Mouse (Mus musculus): ENCODE measurements around the gene Pagr1a. TPM values are rescaled to one million over a fixed set of nuclear protein-coding genes. Genes with fewer than 3 reads are reported as not detected.

The Pagr1a gene
- polyA plus RNA-seq, 1 experiment from 2014 or later = 8.7 TPM

- 77% methylated on average over 10 of the region's 10 CpGs for WGBS
- TF ChIP-seq EP300 (optimal IDR thresholded peaks at IDR 0.05) = no peak
- TF ChIP-seq CTCF (IDR thresholded peaks at IDR 0.05; ENCODE audit: low read depth) = no peak
Measured at GRCm38 (mm10) chr7:126999568-126999967, 17.6 kb downstream of the Pagr1a start.

DNA sequence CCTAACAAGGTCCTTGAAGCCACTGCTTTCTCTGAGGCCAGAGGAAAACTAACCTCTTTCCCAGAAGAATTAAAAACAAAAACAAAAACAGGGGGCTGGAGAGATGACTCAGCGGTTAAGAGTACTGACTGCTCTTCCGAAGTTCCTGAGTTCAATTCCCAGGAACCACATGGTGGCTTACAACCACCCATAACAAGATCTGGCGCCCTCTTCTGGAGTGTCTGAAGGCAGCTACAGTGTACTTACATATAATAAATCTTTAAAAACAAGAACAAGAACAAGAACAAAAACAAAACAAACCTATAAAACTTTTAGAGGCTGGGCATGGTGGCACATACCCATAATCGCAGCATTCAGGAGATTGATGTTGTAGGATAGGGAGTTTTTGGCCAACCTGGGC is 20.7 kb downstream of the Pagr1a start:
- no peaks in the 10 kb centered on the region for H3K9me3 ChIP-seq (ENCODE audit: control insufficient read depth, low read length)
- no peak overlapping the region for H3K27ac ChIP-seq (replicated peaks)
- H3K4me2 ChIP-seq (replicated peaks; ENCODE audit: low read depth) = no peak overlapping the region
- H3K36me3 ChIP-seq (ENCODE audit: control insufficient read depth, insufficient read depth, low read length) = no peaks in the 10 kb centered on the region
- WGBS = 83% methylated on average over 4 of the region's 4 CpGs
- DNase-seq (ENCODE audit: low spot score) = no peak
- no peak for TF ChIP-seq EP300 (optimal IDR thresholded peaks at IDR 0.05)
- TF ChIP-seq CTCF (IDR thresholded peaks at IDR 0.05; ENCODE audit: low read depth) = peak; percentile 48
- H3K4me1 ChIP-seq (replicated peaks; ENCODE audit: control insufficient read depth, insufficient read depth) = no peaks in the 10 kb centered on the region
- no peak for ATAC-seq (ENCODE audit: low FRiP score, low TSS enrichment)
- no peak overlapping the region for H3K9ac ChIP-seq (ENCODE audit: low read length)
- no peaks in the 10 kb centered on the region for H3K27me3 ChIP-seq (ENCODE audit: control insufficient read depth, insufficient read depth, low read length)
- H3K4me3 ChIP-seq (ENCODE audit: low read depth, low read length) = no peak overlapping the region

More at GRCm38 (mm10) chr7:126999568-126999967, 17.6 kb downstream of the Pagr1a start:
- no peaks in the 10 kb centered on the region for H3K27me3 ChIP-seq (ENCODE audit: control insufficient read depth, insufficient read depth, low read length)
- no peak for ATAC-seq (ENCODE audit: low FRiP score, low TSS enrichment)
- H3K4me3 ChIP-seq (ENCODE audit: low read depth, low read length) = no peak overlapping the region
- no peaks in the 10 kb centered on the region for H3K9me3 ChIP-seq (ENCODE audit: control insufficient read depth, low read length)
- no peaks in the 10 kb centered on the region for H3K4me1 ChIP-seq (replicated peaks; ENCODE audit: control insufficient read depth, insufficient read depth)
- no peaks in the 10 kb centered on the region for H3K36me3 ChIP-seq (ENCODE audit: control insufficient read depth, insufficient read depth, low read length)
- no peak overlapping the region for H3K27ac ChIP-seq (replicated peaks)
- H3K9ac ChIP-seq (ENCODE audit: low read length) = no peak overlapping the region
- H3K4me2 ChIP-seq (replicated peaks; ENCODE audit: low read depth) = no peak overlapping the region
- DNase-seq (ENCODE audit: low spot score) = no peak

DNA sequence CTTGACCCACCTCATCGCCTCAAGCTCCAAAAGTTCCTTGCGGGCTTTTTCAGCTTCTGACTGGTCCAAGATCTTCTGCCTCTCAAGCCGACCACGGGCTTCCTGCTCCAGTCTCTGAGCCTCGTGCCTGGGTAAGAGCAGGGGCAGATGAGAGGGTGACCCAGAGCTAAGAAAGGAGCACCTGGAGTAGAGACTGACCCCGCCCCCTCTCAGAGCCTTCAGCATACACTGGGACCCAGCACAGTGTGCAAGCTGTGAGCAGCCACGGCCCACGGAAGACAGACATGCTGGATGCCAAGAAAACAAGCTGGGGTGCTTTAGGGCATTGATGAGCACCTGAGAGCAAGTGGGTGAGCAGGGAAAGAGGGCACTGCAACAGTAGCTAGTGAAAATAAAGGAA is 28.3 kb downstream of the Pagr1a start:
- TF ChIP-seq EP300 (optimal IDR thresholded peaks at IDR 0.05) (no peak), CTCF (IDR thresholded peaks at IDR 0.05; ENCODE audit: low read depth) (no peak)
- Histone ChIP-seq H3K9me3 (ENCODE audit: control insufficient read depth, low read length) (no peaks in the 10 kb centered on the region), H3K36me3 (ENCODE audit: control insufficient read depth, insufficient read depth, low read length) (no peaks in the 10 kb centered on the region; the same call in 1 of the 2 replicates), H3K4me1 (replicated peaks; ENCODE audit: control insufficient read depth, insufficient read depth) (no peaks in the 10 kb centered on the region), H3K4me2 (replicated peaks; ENCODE audit: low read depth) (no peak overlapping the region), H3K27me3 (ENCODE audit: control insufficient read depth, insufficient read depth, low read length) (no peaks in the 10 kb centered on the region), H3K27ac (replicated peaks) (no peak overlapping the region), H3K9ac (ENCODE audit: low read length) (no peak overlapping the region), H3K4me3 (ENCODE audit: low read depth, low read length) (no peak overlapping the region)
- ATAC-seq (ENCODE audit: low FRiP score, low TSS enrichment) (no peak), DNase-seq (ENCODE audit: low spot score) (no peak)
- 70% methylated on average over 8 of the region's 8 CpGs for WGBS

GRCm38 (mm10) chr7:126986319-126986718 is 30.8 kb downstream of the Pagr1a start:
- peaks cover 1% of the 10 kb centered on the region; the same call in 1 of the 2 replicates for H3K36me3 ChIP-seq (ENCODE audit: control insufficient read depth, insufficient read depth, low read length)
- peak; percentile 84 for ATAC-seq (ENCODE audit: low FRiP score, low TSS enrichment)
- no peak overlapping the region for H3K27ac ChIP-seq (replicated peaks)
- no peak overlapping the region for H3K4me3 ChIP-seq (ENCODE audit: low read depth, low read length)
- DNase-seq (ENCODE audit: low spot score) = peak; percentile 81
- H3K9ac ChIP-seq (ENCODE audit: low read length) = no peak overlapping the region
- 37% methylated on average over 9 of the region's 9 CpGs for WGBS
- TF ChIP-seq EP300 (optimal IDR thresholded peaks at IDR 0.05) (no peak), CTCF (IDR thresholded peaks at IDR 0.05; ENCODE audit: low read depth) (peak; percentile 80)
- H3K27me3 ChIP-seq (ENCODE audit: control insufficient read depth, insufficient read depth, low read length) = no peaks in the 10 kb centered on the region
- H3K4me2 ChIP-seq (replicated peaks; ENCODE audit: low read depth) = no peak overlapping the region
- H3K4me1 ChIP-seq (replicated peaks; ENCODE audit: control insufficient read depth, insufficient read depth) = no peaks in the 10 kb centered on the region
- no peaks in the 10 kb centered on the region for H3K9me3 ChIP-seq (ENCODE audit: control insufficient read depth, low read length)

DNA sequence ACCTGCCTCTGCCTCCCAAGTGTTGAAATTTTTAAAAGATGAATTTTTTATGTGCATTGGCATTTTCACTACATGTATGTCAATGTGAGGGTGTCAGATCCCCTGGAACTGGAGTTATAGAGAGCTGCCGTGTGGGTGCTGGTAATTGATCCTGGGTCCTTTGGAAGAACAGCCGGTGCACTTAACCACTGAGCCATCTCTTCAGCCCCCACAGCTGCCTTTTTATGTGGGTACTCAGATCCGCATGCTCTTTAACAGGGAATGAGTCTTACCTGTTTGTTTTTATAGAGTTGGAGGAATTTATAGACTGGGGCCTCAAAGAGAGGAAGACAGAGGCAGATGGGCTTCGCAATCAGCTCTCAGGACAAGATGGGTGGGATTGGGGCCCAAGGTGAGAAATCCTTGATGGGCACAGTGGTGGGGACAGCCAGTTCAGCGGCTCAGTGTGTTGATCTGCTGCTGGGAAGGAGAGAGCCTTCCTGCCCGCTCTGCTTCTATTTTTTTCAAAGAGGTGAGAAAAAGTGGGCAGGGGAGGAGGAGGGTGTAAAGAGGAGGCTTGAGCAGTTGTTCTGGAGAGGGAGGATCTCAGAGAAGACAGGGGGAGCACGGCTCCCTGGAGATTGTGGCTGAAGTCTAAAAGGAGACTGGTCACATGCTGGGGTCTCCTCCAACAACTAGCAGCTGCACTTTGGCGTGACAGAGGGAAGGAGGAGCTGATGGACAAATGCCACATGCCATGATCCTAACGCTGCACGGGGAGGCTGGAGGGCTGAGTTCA is 32.3 kb downstream of the Pagr1a start:
- WGBS = 47% methylated on average over 10 of the region's 10 CpGs
- DNase-seq (ENCODE audit: low spot score) (no peak), ATAC-seq (ENCODE audit: low FRiP score, low TSS enrichment) (no peak)
- Histone ChIP-seq H3K9me3 (ENCODE audit: control insufficient read depth, low read length) (no peaks in the 10 kb centered on the region), H3K27ac (replicated peaks) (no peak overlapping the region), H3K4me2 (replicated peaks; ENCODE audit: low read depth) (no peak overlapping the region), H3K27me3 (ENCODE audit: control insufficient read depth, insufficient read depth, low read length) (no peaks in the 10 kb centered on the region), H3K9ac (ENCODE audit: low read length) (no peak overlapping the region), H3K36me3 (ENCODE audit: control insufficient read depth, insufficient read depth, low read length) (0 out of 2 replicates have a peak, but pooled peaks cover 6% of the 10 kb centered on the region), H3K4me3 (ENCODE audit: low read depth, low read length) (no peak overlapping the region), H3K4me1 (replicated peaks; ENCODE audit: control insufficient read depth, insufficient read depth) (no peaks in the 10 kb centered on the region)
- TF ChIP-seq CTCF (IDR thresholded peaks at IDR 0.05; ENCODE audit: low read depth) = no peak
- TF ChIP-seq EP300 (optimal IDR thresholded peaks at IDR 0.05) = no peak

DNA sequence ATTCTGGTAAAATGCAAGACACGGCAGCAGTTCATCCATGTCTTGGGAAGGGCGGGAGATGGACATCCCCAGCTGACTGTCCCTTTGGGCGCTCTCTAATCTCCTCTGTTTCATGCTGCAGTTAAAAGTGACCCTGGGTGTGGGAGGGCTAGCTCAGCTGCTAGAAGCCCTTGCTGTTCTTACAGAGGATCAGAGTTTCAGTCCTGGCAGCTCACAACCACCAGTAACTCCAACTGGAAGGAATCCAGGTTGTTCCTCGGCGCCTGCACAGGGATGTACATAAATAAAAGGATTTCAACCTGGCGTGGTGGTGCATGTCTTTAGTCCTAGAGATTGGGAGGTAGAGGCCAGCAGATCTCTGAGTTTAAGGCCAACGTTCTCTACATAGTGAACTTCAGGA is 34.0 kb downstream of the Pagr1a start:
- no peak overlapping the region for H3K27ac ChIP-seq (replicated peaks)

More for the DNA sequence above, 34.0 kb downstream of the Pagr1a start:
- no peaks in the 10 kb centered on the region for H3K4me1 ChIP-seq (replicated peaks; ENCODE audit: control insufficient read depth, insufficient read depth)
- TF ChIP-seq CTCF (IDR thresholded peaks at IDR 0.05; ENCODE audit: low read depth) (no peak), EP300 (optimal IDR thresholded peaks at IDR 0.05) (no peak)
- DNase-seq (ENCODE audit: low spot score) = no peak
- H3K4me2 ChIP-seq (replicated peaks; ENCODE audit: low read depth) = no peak overlapping the region
- H3K9me3 ChIP-seq (ENCODE audit: control insufficient read depth, low read length) = no peaks in the 10 kb centered on the region
- ATAC-seq (ENCODE audit: low FRiP score, low TSS enrichment) = no peak
- no peak overlapping the region for H3K9ac ChIP-seq (ENCODE audit: low read length)
- no peaks in the 10 kb centered on the region for H3K27me3 ChIP-seq (ENCODE audit: control insufficient read depth, insufficient read depth, low read length)
- no peak overlapping the region for H3K4me3 ChIP-seq (ENCODE audit: low read depth, low read length)
- peaks cover 12% of the 10 kb centered on the region; the same call in 1 of the 2 replicates for H3K36me3 ChIP-seq (ENCODE audit: control insufficient read depth, insufficient read depth, low read length)
- WGBS = 58% methylated on average over 7 of the region's 7 CpGs
